Mouse (Mus musculus): ENCODE results near the gene Nle1. TPM values are rescaled to one million over a fixed set of nuclear protein-coding genes. Genes with fewer than 3 reads are reported as not detected.
"Not testable (repeated sequence)": the region's sequence is repeated elsewhere in the genome, so short reads cannot be mapped to it uniquely, and the experiment has no call there.

The Nle1 gene
- polyA plus RNA-seq, 1 experiment from 2014 or later, result 16.7 TPM

DNA sequence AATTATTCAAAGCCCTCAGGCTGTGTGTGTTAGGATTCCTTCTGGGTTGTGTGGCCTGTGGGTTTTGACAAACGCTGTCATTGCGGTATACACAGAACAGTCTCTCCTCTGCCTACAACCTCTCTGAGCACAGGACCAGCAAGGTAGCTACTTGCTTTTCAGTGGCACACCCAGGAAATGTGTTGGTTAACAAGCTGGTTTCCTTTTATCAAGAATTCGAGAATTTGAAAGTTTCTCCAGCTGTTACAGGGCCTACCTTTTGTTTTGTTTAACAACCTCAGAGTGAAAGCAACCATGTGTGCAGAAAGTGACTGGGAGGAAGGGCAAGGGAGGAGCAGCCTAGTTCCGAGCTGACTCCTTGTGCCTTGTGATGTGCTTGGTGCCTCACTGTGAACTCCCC lies 39.2 kb upstream of the Nle1 start:
- no peak overlapping the region for H3K4me3 ChIP-seq (ENCODE audit: low read depth, low read length)
- peaks cover 3% of the 10 kb centered on the region; the same call in 1 of the 2 replicates for H3K36me3 ChIP-seq (ENCODE audit: control insufficient read depth, insufficient read depth, low read length)
- no peak for ATAC-seq (replicated peaks; ENCODE audit: insufficient number of reproducible peaks, low FRiP score, low TSS enrichment)
- 53% methylated on average over 4 of the region's 4 CpGs for WGBS (ENCODE audit: insufficient replicate concordance)
- no peak overlapping the region for H3K9ac ChIP-seq (ENCODE audit: low read depth, low read length)
- no peak overlapping the region for H3K27ac ChIP-seq (ENCODE audit: low read depth, low read length)
- H3K9me3 ChIP-seq (replicated peaks; ENCODE audit: control insufficient read depth, low read length), result no peaks in the 10 kb centered on the region
- peaks cover 17% of the 10 kb centered on the region; the same call in 1 of the 2 replicates for H3K27me3 ChIP-seq (ENCODE audit: control insufficient read depth, insufficient read depth, low read length)
- H3K4me1 ChIP-seq (ENCODE audit: control insufficient read depth, insufficient read depth, low read length), result peaks cover 11% of the 10 kb centered on the region
- no peak overlapping the region for H3K4me2 ChIP-seq

DNA sequence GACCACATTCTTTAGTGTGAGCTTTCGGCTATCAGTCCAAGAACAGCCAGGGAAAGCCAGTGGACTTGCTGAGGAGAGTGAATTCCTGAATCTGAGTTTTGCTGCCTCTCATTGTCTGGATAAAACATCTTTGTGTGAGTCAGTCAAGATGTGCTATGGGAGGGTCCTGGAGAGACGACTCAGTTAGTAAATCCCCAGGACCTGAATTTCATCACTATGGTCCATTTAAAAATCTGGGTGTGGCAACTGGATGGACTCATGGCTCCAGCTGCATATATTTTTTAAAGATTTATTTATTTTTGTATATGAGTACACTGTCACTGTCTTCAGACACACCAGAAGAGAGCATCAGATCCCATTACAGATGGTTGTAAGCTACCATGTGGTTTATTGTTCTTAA lies 37.4 kb upstream of the Nle1 start:
- ATAC-seq (replicated peaks; ENCODE audit: insufficient number of reproducible peaks, low FRiP score, low TSS enrichment), result no peak
- no peak overlapping the region for H3K4me2 ChIP-seq
- H3K4me1 ChIP-seq (ENCODE audit: control insufficient read depth, insufficient read depth, low read length), result peaks cover 2% of the 10 kb centered on the region; the same call in 1 of the 2 replicates
- H3K4me3 ChIP-seq (ENCODE audit: low read depth, low read length), result no peak overlapping the region
- no peak overlapping the region for H3K27ac ChIP-seq (ENCODE audit: low read depth, low read length)
- WGBS (ENCODE audit: insufficient replicate concordance), result 25% methylated on average over 2 of the region's 2 CpGs
- no peak overlapping the region for H3K9ac ChIP-seq (ENCODE audit: low read depth, low read length)
- no peaks in the 10 kb centered on the region for H3K9me3 ChIP-seq (replicated peaks; ENCODE audit: control insufficient read depth, low read length)
- peaks cover 5% of the 10 kb centered on the region; the same call in 1 of the 2 replicates for H3K27me3 ChIP-seq (ENCODE audit: control insufficient read depth, insufficient read depth, low read length)
- H3K36me3 ChIP-seq (ENCODE audit: control insufficient read depth, insufficient read depth, low read length), result peaks cover 5% of the 10 kb centered on the region; the same call in 1 of the 2 replicates

DNA sequence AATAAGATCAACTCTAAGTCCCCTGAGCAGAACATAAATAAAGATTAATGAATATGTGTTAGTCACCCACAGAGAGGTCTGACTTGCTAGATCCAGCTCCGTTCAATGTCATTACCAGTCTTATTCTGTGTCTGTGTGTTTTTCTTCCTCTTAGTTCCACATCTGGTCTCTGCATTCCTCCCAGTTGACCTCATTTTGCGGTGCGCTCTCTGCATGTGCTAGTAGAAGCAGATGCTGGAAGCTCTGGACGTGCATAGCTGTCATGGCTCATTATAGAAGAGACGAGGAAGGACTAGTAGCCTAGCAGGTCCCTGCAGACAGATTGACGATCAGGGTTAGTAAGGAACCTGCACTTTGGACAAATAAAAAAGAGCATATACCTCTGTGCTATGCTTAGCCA lies 35.1 kb upstream of the Nle1 start:
- Histone ChIP-seq H3K36me3 (ENCODE audit: control insufficient read depth, insufficient read depth, low read length) (peaks cover 5% of the 10 kb centered on the region), H3K4me3 (ENCODE audit: low read depth, low read length) (no peak overlapping the region), H3K4me1 (ENCODE audit: control insufficient read depth, insufficient read depth, low read length) (peaks cover 2% of the 10 kb centered on the region; the same call in 1 of the 2 replicates), H3K27ac (ENCODE audit: low read depth, low read length) (no peak overlapping the region), H3K9ac (ENCODE audit: low read depth, low read length) (no peak overlapping the region), H3K4me2 (no peak overlapping the region), H3K9me3 (replicated peaks; ENCODE audit: control insufficient read depth, low read length) (no peaks in the 10 kb centered on the region), H3K27me3 (ENCODE audit: control insufficient read depth, insufficient read depth, low read length) (no peaks in the 10 kb centered on the region)
- no peak for ATAC-seq (replicated peaks; ENCODE audit: insufficient number of reproducible peaks, low FRiP score, low TSS enrichment)
- WGBS (ENCODE audit: insufficient replicate concordance), result 57% methylated on average over 6 of the region's 6 CpGs

DNA sequence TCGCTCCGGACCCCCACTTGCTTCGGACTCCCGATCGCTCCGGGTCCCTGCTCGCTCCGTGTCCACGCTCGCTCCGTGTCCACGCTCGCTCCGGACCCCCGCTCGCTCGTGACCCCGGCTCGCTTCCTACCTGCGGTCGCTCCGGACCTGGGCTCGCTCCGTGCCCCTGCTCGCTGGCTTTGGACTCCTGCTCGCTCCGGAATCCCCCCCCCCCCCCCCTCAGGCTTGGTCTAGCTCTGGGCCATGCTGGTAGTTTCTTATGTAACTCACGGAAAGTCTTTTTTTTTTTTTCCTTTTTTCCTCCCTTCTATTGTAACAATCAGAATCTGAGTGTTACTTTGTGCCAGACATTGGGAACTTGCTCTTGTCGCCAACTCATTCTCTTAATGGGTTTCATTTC lies 25.0 kb upstream of the Nle1 start:
- H3K27me3 ChIP-seq (ENCODE audit: control insufficient read depth, insufficient read depth, low read length), result peaks cover 23% of the 10 kb centered on the region

DNA sequence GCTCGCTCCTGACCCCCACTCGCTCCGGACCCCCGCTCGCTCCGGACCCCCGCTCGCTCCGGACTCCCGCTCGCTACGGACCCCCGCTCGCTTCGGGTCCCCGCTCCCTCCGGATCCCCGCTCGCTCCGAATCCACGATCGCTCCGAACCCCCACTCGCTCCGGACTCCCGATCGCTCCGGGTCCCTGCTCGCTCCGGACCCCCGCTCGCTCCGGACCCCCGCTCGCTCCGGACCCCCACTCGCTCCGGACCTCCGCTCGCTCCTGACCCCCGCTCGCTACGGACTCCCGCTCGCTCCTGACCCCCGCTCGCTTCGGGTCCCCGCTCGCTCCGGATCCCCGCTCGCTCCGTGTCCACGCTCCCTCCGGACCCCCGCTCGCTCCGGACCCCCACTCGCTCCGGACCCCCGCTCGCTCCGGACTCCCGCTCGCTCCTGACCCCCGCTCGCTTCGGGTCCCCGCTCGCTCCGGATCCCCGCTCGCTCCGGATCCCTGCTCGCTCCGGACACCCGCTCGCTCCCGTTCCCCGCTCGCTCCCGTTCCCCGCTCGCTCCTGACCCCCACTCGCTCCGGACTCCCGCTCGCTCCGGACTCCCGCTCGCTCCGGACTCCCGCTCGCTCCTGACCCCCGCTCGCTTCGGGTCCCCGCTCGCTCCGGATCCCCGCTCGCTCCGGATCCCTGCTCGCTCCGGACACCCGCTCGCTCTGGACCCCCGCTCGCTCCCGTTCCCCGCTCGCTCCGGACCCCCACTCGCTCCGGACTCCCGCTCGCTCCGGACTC lies 23.6 kb upstream of the Nle1 start:
- 7% methylated on average over 106 of the region's 119 CpGs for WGBS (ENCODE audit: insufficient replicate concordance)
- H3K27ac ChIP-seq (ENCODE audit: low read depth, low read length); H3K9me3 ChIP-seq (replicated peaks; ENCODE audit: control insufficient read depth, low read length); H3K4me1 ChIP-seq (ENCODE audit: control insufficient read depth, insufficient read depth, low read length); ATAC-seq (replicated peaks; ENCODE audit: insufficient number of reproducible peaks, low FRiP score, low TSS enrichment): not testable (repeated sequence)
- Histone ChIP-seq H3K4me3 (ENCODE audit: low read depth, low read length) (peak overlapping the region; percentile 53), H3K36me3 (ENCODE audit: control insufficient read depth, insufficient read depth, low read length) (peaks cover 13% of the 10 kb centered on the region), H3K4me2 (peak overlapping the region; percentile 81), H3K9ac (ENCODE audit: low read depth, low read length) (peak overlapping the region; percentile 64), H3K27me3 (ENCODE audit: control insufficient read depth, insufficient read depth, low read length) (peaks cover 23% of the 10 kb centered on the region)

More for the DNA sequence above, 25.0 kb upstream of the Nle1 start:
- WGBS (ENCODE audit: insufficient replicate concordance), result 22% methylated on average over 28 of the region's 29 CpGs
- Histone ChIP-seq H3K4me2 (peak overlapping the region; percentile 81), H3K9me3 (replicated peaks; ENCODE audit: control insufficient read depth, low read length) (no peaks in the 10 kb centered on the region), H3K27ac (ENCODE audit: low read depth, low read length) (no peak overlapping the region), H3K4me1 (ENCODE audit: control insufficient read depth, insufficient read depth, low read length) (peaks cover 6% of the 10 kb centered on the region; the same call in 1 of the 2 replicates), H3K9ac (ENCODE audit: low read depth, low read length) (0 out of 2 replicates have a peak overlapping the region, but pooled peaks have one; percentile 22), H3K36me3 (ENCODE audit: control insufficient read depth, insufficient read depth, low read length) (peaks cover 13% of the 10 kb centered on the region), H3K4me3 (ENCODE audit: low read depth, low read length) (peak overlapping the region; percentile 53)
- no peak for ATAC-seq (replicated peaks; ENCODE audit: insufficient number of reproducible peaks, low FRiP score, low TSS enrichment)

DNA sequence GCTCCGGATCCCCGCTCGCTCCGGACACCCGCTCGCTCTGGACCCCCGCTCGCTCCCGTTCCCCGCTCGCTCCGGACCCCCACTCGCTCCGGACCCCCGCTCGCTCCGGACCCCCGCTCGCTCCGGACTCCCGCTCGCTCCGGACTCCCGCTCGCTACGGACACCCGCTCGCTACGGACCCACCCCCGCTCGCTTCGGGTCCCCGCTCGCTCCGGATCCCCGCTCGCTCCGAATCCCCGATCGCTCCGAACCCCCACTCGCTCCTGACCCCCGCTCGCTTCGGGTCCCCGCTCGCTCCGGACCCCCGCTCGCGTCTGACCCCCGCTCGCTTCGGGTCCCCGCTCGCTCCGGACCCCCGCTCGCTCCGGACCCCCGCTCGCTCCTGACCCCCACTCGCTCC lies 22.9 kb upstream of the Nle1 start:
- H3K27me3 ChIP-seq (ENCODE audit: control insufficient read depth, insufficient read depth, low read length), result peaks cover 21% of the 10 kb centered on the region
- peak overlapping the region; percentile 53 for H3K4me3 ChIP-seq (ENCODE audit: low read depth, low read length)
- H3K27ac ChIP-seq (ENCODE audit: low read depth, low read length); ATAC-seq (replicated peaks; ENCODE audit: insufficient number of reproducible peaks, low FRiP score, low TSS enrichment); H3K36me3 ChIP-seq (ENCODE audit: control insufficient read depth, insufficient read depth, low read length); H3K4me1 ChIP-seq (ENCODE audit: control insufficient read depth, insufficient read depth, low read length); H3K9me3 ChIP-seq (replicated peaks; ENCODE audit: control insufficient read depth, low read length): not testable (repeated sequence)
- H3K9ac ChIP-seq (ENCODE audit: low read depth, low read length), result peak overlapping the region; percentile 64
- 2% methylated on average over 62 of the region's 63 CpGs for WGBS (ENCODE audit: insufficient replicate concordance)
- H3K4me2 ChIP-seq, result peak overlapping the region; percentile 81

DNA sequence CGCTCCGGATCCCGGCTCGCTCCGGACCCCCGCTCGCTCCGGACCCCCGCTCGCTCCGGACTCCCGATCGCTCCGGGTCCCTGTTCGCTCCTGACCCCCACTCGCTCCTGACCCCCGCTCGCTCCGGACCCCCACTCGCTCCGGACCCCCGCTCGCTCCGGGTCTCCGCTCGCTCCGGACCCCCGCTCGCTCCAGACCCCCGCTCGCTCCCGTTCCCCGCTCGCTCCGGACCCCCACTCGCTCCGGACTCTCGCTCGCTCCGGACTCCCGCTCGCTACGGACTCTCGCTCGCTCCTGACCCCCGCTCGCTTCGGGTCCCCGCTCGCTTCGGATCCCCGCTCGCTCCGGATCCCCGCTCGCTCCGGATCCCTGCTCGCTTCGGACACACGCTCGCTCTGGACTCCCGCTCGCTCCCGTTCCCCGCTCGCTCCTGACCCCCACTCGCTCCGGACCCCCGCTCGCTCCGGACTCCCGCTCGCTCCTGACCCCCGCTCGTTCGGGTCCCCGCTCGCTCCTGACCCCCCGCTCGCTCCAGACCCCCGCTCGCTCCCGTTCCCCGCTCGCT lies 22.3 kb upstream of the Nle1 start:
- Histone ChIP-seq H3K4me3 (ENCODE audit: low read depth, low read length) (peak overlapping the region; percentile 53), H3K27me3 (ENCODE audit: control insufficient read depth, insufficient read depth, low read length) (peaks cover 20% of the 10 kb centered on the region), H3K4me2 (peak overlapping the region; percentile 81)
- not testable (repeated sequence) for H3K36me3 ChIP-seq (ENCODE audit: control insufficient read depth, insufficient read depth, low read length); H3K9ac ChIP-seq (ENCODE audit: low read depth, low read length); H3K9me3 ChIP-seq (replicated peaks; ENCODE audit: control insufficient read depth, low read length); ATAC-seq (replicated peaks; ENCODE audit: insufficient number of reproducible peaks, low FRiP score, low TSS enrichment); H3K27ac ChIP-seq (ENCODE audit: low read depth, low read length); H3K4me1 ChIP-seq (ENCODE audit: control insufficient read depth, insufficient read depth, low read length)
- WGBS (ENCODE audit: insufficient replicate concordance), result 6% methylated on average over 79 of the region's 85 CpGs

DNA sequence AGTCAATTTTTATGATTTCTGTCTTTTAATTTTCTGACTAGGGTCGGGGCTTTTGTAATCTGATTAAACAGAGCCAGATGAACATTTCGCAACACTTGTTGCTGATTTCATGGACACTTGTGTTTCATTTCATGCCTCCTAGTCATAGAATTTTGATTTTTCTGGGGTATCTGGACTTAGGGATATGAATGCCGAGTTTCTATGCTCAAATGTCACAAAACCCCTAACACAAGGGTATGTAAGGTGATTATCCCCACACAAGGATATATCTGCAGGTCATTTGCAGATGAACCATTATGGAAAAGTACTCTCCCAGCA lies 21.4 kb upstream of the Nle1 start:
- H3K27ac ChIP-seq (ENCODE audit: low read depth, low read length), result no peak overlapping the region
- no peak for ATAC-seq (replicated peaks; ENCODE audit: insufficient number of reproducible peaks, low FRiP score, low TSS enrichment)
- no peak overlapping the region for H3K4me2 ChIP-seq
- H3K36me3 ChIP-seq (ENCODE audit: control insufficient read depth, insufficient read depth, low read length), result peaks cover 12% of the 10 kb centered on the region
- no peak overlapping the region for H3K4me3 ChIP-seq (ENCODE audit: low read depth, low read length)
- H3K9me3 ChIP-seq (replicated peaks; ENCODE audit: control insufficient read depth, low read length), result no peaks in the 10 kb centered on the region
- peaks cover 14% of the 10 kb centered on the region for H3K4me1 ChIP-seq (ENCODE audit: control insufficient read depth, insufficient read depth, low read length)
- no peak overlapping the region for H3K9ac ChIP-seq (ENCODE audit: low read depth, low read length)
- H3K27me3 ChIP-seq (ENCODE audit: control insufficient read depth, insufficient read depth, low read length), result peaks cover 20% of the 10 kb centered on the region
- WGBS (ENCODE audit: insufficient replicate concordance), result 63% methylated on average over 3 of the region's 3 CpGs
